Mouse (Mus musculus) myocyte (in vitro differentiated cells): ENCODE data around the gene Gm7544.

Source experiments
- CEBPB ChIP-seq: IDR thresholded peaks from 2 replicates; pipeline ENCODE4 v1.6.1; 2011; ENCODE audit warnings: mild to moderate bottlenecking, moderate library complexity; ENCODE audit not compliant: poor library complexity, insufficient read depth, severe bottlenecking
- E2F4 ChIP-seq: IDR thresholded peaks from one replicate; pipeline ENCODE4 v1.6.1; 2011; ENCODE audit warnings: mild to moderate bottlenecking, control low read depth, moderate library complexity; ENCODE audit not compliant: insufficient read depth
- MAX ChIP-seq: IDR thresholded peaks from one replicate; pipeline ENCODE4 v1.6.1; 2011; ENCODE audit warnings: low read depth, mild to moderate bottlenecking, control low read depth
- MYOD1 ChIP-seq, 3 experiments: IDR thresholded peaks; one replicate each; pipeline ENCODE4 v1.6.1; 2011; ENCODE audit warnings: control low read depth in 2 of 3, low read depth in 2 of 3, mild to moderate bottlenecking in 2 of 3, moderate library complexity in 1 of 3; ENCODE audit not compliant: insufficient read length in 2 of 3, control insufficient read depth in 1 of 3
- MYOG ChIP-seq, 3 experiments: IDR thresholded peaks; one replicate each; pipeline ENCODE4 v1.6.1; 2011; ENCODE audit warnings: control low read depth in 2 of 3, low read depth in 2 of 3, mild to moderate bottlenecking in 2 of 3; ENCODE audit not compliant: insufficient read length in 2 of 3, control insufficient read depth in 1 of 3, insufficient read depth in 1 of 3
- POLR2A ChIP-seq: IDR thresholded peaks from one replicate; pipeline ENCODE4 v1.6.1; 2011; ENCODE audit warnings: low read depth, mild to moderate bottlenecking, control low read depth, moderate library complexity; ENCODE audit not compliant: insufficient read length
- REST ChIP-seq: IDR thresholded peaks from one replicate; pipeline ENCODE4 v1.6.1; 2011; ENCODE audit warnings: mild to moderate bottlenecking, control low read depth, moderate library complexity; ENCODE audit not compliant: insufficient read depth, insufficient read length
- SRF ChIP-seq: IDR thresholded peaks from one replicate; pipeline ENCODE4 v1.6.1; 2011; ENCODE audit warnings: low read depth; ENCODE audit not compliant: control insufficient read depth, insufficient read length
- TCF12 ChIP-seq: IDR thresholded peaks from one replicate; pipeline ENCODE4 v1.6.1; 2011; ENCODE audit warnings: mild to moderate bottlenecking, control low read depth; ENCODE audit not compliant: poor library complexity, insufficient read depth, severe bottlenecking
- USF1 ChIP-seq: IDR thresholded peaks from one replicate; pipeline ENCODE4 v1.6.1; 2011; ENCODE audit warnings: low read depth, mild to moderate bottlenecking, control low read depth, moderate library complexity

GRCm38 (mm10) chr1:82991596-82991995 is 35.8 kb upstream of the Gm7544 start:
- no peak for TF ChIP-seq E2F4
- no peak for TF ChIP-seq TCF12
- no peak for TF ChIP-seq POLR2A
- TF ChIP-seq SRF = no peak
- TF ChIP-seq USF1 = no peak
- no peak for TF ChIP-seq MAX
- TF ChIP-seq REST = no peak
- TF ChIP-seq MYOD1 (IDR thresholded peaks at IDR 0.05; ENCODE audit: control insufficient read depth in 1 of 3, insufficient read length in 2 of 3, low read depth in 2 of 3) = no peak
- TF ChIP-seq CEBPB = no peak
- no peak for TF ChIP-seq MYOG (IDR thresholded peaks at IDR 0.05; ENCODE audit: control insufficient read depth in 1 of 3, insufficient read depth in 1 of 3, insufficient read length in 2 of 3, low read depth in 2 of 3)
